8 mouse cellular contexts compared by ENCODE assay signal in genomic region chr11:70870407-70870806, GRCm38 (mm10). TPM values are rescaled to one million over a fixed set of nuclear protein-coding genes. Genes with fewer than 3 reads are reported as not detected.
A peak's percentile ranks its signal among the peaks of the same experiment; 100 is the strongest.
DNase-seq lines count a peak whose midpoint lies in the region; ATAC-seq lines count a peak whose summit lies in the region.

No protein-coding gene starts in this region.

- WGBS in large intestine, adult 2 months = 67% methylated on average over 1 of the region's 1 CpGs

- DNase-seq in cerebellum, adult 11 months = peak; percentile 59
- peak; percentile 81 for DNase-seq in adrenal gland, postnatal 25 days
- DNase-seq in gastrocnemius, adult 18-20 months (ENCODE audit: low spot score) = peak; percentile 87
- peak; percentile 52 for DNase-seq in large intestine, adult 2 months (ENCODE audit: low read depth, low spot score)
- DNase-seq in lung, postnatal 14 days = peak; percentile 71
- no peak for DNase-seq in neural tube, embryonic 10.5 days (ENCODE audit: extremely low spot score, low spot score)
- no peak for DNase-seq in yolk sac, embryonic 10.5 days (ENCODE audit: low spot score)

- ATAC-seq in cerebellum, adult (ENCODE audit: insufficient number of reproducible peaks, low FRiP score, low TSS enrichment) = no peak

RNA-seq across cellular contexts. Expression of gene Rabep1, which starts 25.8 kb away (rescaled TPM):
- 166 and 181 TPM in 2 replicates for total RNA-seq in adrenal gland, postnatal 25 days (2021)
- total RNA-seq in gastrocnemius, adult 18-20 months (2021) = 10 to 100 TPM; 36.6 to 39.7 TPM
- 1.9 and 2.3 TPM in 2 replicates for polyA plus RNA-seq in large intestine, adult 2 months (2012; rRNA removed)

RNA-seq across cellular contexts. Expression of gene Scimp, which starts 58.0 kb away (rescaled TPM):
- 0.79 and 0.90 TPM in 2 replicates for total RNA-seq in adrenal gland, postnatal 25 days (2021)
- not detected for total RNA-seq in gastrocnemius, adult 18-20 months (2021)
- polyA plus RNA-seq in large intestine, adult 2 months (2012; rRNA removed) = 2.0 and 3.8 TPM in 2 replicates

Comparison
In these comparisons a context has a peak if more than half of its experiments do, and no peak if none do; other contexts are left out.
1. DNase-seq: peak in cerebellum, adult 11 months (single experiment), adrenal gland, postnatal 25 days (single experiment), gastrocnemius, adult 18-20 months (single experiment), large intestine, adult 2 months (single experiment) and lung, postnatal 14 days (single experiment); none in neural tube, embryonic 10.5 days (single experiment) and yolk sac, embryonic 10.5 days (single experiment).